Mouse (Mus musculus): ENCODE measurements at regions not wholly inside any gene's neighbourhood (a gene's known extent, or its start where the extent isn't known, plus 50 kb on each side); places are given as distances from the start of the nearest gene placed in this dataset.

- H3K4me1 ChIP-seq (ENCODE audit: control insufficient read depth in 1 of 2, insufficient read depth in 2 of 2, low read length in 2 of 2) = peaks cover 0 to 3% of the 10 kb centered on the region in 2 experiments; a peak in 2 of 4 replicates
- no peaks in the 10 kb centered on the region for H3K79me2 ChIP-seq (ENCODE audit: control insufficient read depth, insufficient read depth, low read length, poor library complexity)
- TF ChIP-seq ZC3H11A (IDR thresholded peaks at IDR 0.05; ENCODE audit: low read depth, low read length) = no peak
- TF ChIP-seq HCFC1 (IDR thresholded peaks at IDR 0.05; ENCODE audit: low read depth, low read length) = no peak
- no peak for TF ChIP-seq SIN3A (IDR thresholded peaks at IDR 0.05; ENCODE audit: low read length)
- TF ChIP-seq TAL1 (IDR thresholded peaks at IDR 0.05; ENCODE audit: low read length) = no peak
- TF ChIP-seq CTCF (IDR thresholded peaks at IDR 0.05 in 2 of 3, conservative IDR thresholded peaks at IDR 0.05 in 1 of 3; ENCODE audit: control insufficient read depth in 1 of 3, insufficient read depth in 1 of 3, low read depth in 2 of 3, low read length in 3 of 3, poor library complexity in 1 of 3, severe bottlenecking in 1 of 3) = no peak
- no peak for TF ChIP-seq MAX (IDR thresholded peaks at IDR 0.05; ENCODE audit: low read length)
- TF ChIP-seq E2F4 (IDR thresholded peaks at IDR 0.05; ENCODE audit: borderline replicate concordance, low read depth, low read length) = no peak
- no peak for TF ChIP-seq UBTF (IDR thresholded peaks at IDR 0.05; ENCODE audit: borderline replicate concordance, insufficient read depth, low read depth, low read length)
- no peak for TF ChIP-seq GATA1 (IDR thresholded peaks at IDR 0.05; ENCODE audit: low read depth, low read length)
- no peak overlapping the region for H3K4me3 ChIP-seq (ENCODE audit: control insufficient read depth in 1 of 2, insufficient read depth in 1 of 2, low read depth in 2 of 2, low read length in 2 of 2)
- no peaks in the 10 kb centered on the region for H3K27me3 ChIP-seq (ENCODE audit: control insufficient read depth in 1 of 2, insufficient read depth in 2 of 2, low read length in 2 of 2)
- H3K36me3 ChIP-seq (ENCODE audit: control insufficient read depth in 1 of 2, insufficient read depth in 2 of 2, low read length in 2 of 2) = no peaks in the 10 kb centered on the region
- H3K9ac ChIP-seq (ENCODE audit: control insufficient read depth, low read depth, low read length, poor library complexity, severe bottlenecking) = no peak overlapping the region
- no peaks in the 10 kb centered on the region for H3K9me3 ChIP-seq (replicated peaks; ENCODE audit: insufficient read depth, low read length)
- no peak overlapping the region for H3K27ac ChIP-seq (ENCODE audit: control insufficient read depth, low read depth, low read length)
- DNase-seq (ENCODE audit: low read depth, low spot score) = no peak
These were observed 337.5 kb upstream of the Trib2 start for GRCm38 (mm10) chr12:16154256-16154655.

GRCm38 (mm10) chr12:16152108-16152507 lies 335.4 kb upstream of the Trib2 start:
- Histone ChIP-seq H3K9me3 (replicated peaks; ENCODE audit: insufficient read depth, low read length) (no peaks in the 10 kb centered on the region), H3K4me3 (ENCODE audit: control insufficient read depth in 1 of 2, insufficient read depth in 1 of 2, low read depth in 2 of 2, low read length in 2 of 2) (no peak overlapping the region), H3K36me3 (ENCODE audit: control insufficient read depth in 1 of 2, insufficient read depth in 2 of 2, low read length in 2 of 2) (no peaks in the 10 kb centered on the region)

GRCm38 (mm10) chr12:16151170-16151702 lies 334.5 kb upstream of the Trib2 start:
- H3K9ac ChIP-seq (ENCODE audit: control insufficient read depth, low read depth, low read length, poor library complexity, severe bottlenecking) = no peak overlapping the region
- H3K9me3 ChIP-seq (replicated peaks; ENCODE audit: insufficient read depth, low read length) = no peaks in the 10 kb centered on the region
- TF ChIP-seq BHLHE40 (IDR thresholded peaks at IDR 0.05; ENCODE audit: borderline replicate concordance, low read depth, low read length) (no peak), POLR2AphosphoS2 (IDR thresholded peaks at IDR 0.05; ENCODE audit: low read length) (no peak), MEF2A (IDR thresholded peaks at IDR 0.05; ENCODE audit: extremely low read depth, insufficient replicate concordance, low read depth, low read length, poor library complexity, severe bottlenecking) (no peak), ZMIZ1 (IDR thresholded peaks at IDR 0.05; ENCODE audit: low read depth, low read length) (no peak), SIN3A (IDR thresholded peaks at IDR 0.05; ENCODE audit: low read length) (no peak)
- DNase-seq (ENCODE audit: low read depth, low spot score) = no peak
- H3K27ac ChIP-seq (ENCODE audit: control insufficient read depth, low read depth, low read length) = no peak overlapping the region
- H3K36me3 ChIP-seq (ENCODE audit: control insufficient read depth in 1 of 2, insufficient read depth in 2 of 2, low read length in 2 of 2) = peaks cover 0 to under 1% of the 10 kb centered on the region in 2 experiments; a peak in 1 of 4 replicates
- H3K4me1 ChIP-seq (ENCODE audit: control insufficient read depth in 1 of 2, insufficient read depth in 2 of 2, low read length in 2 of 2) = peaks cover under 1 to 2% of the 10 kb centered on the region in 2 experiments; a peak in 2 of 4 replicates
- no peaks in the 10 kb centered on the region for H3K79me2 ChIP-seq (ENCODE audit: control insufficient read depth, insufficient read depth, low read length, poor library complexity)
- no peaks in the 10 kb centered on the region for H3K27me3 ChIP-seq (ENCODE audit: control insufficient read depth in 1 of 2, insufficient read depth in 2 of 2, low read length in 2 of 2)
- no peak overlapping the region for H3K4me3 ChIP-seq (ENCODE audit: control insufficient read depth in 1 of 2, insufficient read depth in 1 of 2, low read depth in 2 of 2, low read length in 2 of 2)

More at GRCm38 (mm10) chr12:16152108-16152507, 335.4 kb upstream of the Trib2 start:
- peak; percentile 39 for DNase-seq (ENCODE audit: low read depth, low spot score)
- Histone ChIP-seq H3K27ac (ENCODE audit: control insufficient read depth, low read depth, low read length) (no peak overlapping the region), H3K27me3 (ENCODE audit: control insufficient read depth in 1 of 2, insufficient read depth in 2 of 2, low read length in 2 of 2) (no peaks in the 10 kb centered on the region), H3K9ac (ENCODE audit: control insufficient read depth, low read depth, low read length, poor library complexity, severe bottlenecking) (no peak overlapping the region), H3K4me1 (ENCODE audit: control insufficient read depth in 1 of 2, insufficient read depth in 2 of 2, low read length in 2 of 2) (no peaks in the 10 kb centered on the region), H3K79me2 (ENCODE audit: control insufficient read depth, insufficient read depth, low read length, poor library complexity) (no peaks in the 10 kb centered on the region)
- TF ChIP-seq RAD21 (IDR thresholded peaks at IDR 0.05; ENCODE audit: low read depth, low read length) = no peak
- no peak for TF ChIP-seq CHD2 (IDR thresholded peaks at IDR 0.05; ENCODE audit: low read length)
- TF ChIP-seq ZKSCAN1 (IDR thresholded peaks at IDR 0.05; ENCODE audit: low read depth, low read length) = no peak
- no peak for TF ChIP-seq ZNF384 (IDR thresholded peaks at IDR 0.05; ENCODE audit: low read depth, low read length)
- TF ChIP-seq EP300 (IDR thresholded peaks at IDR 0.05; ENCODE audit: low read depth in 1 of 2, low read length in 2 of 2) = no peak
- no peak for TF ChIP-seq UBTF (IDR thresholded peaks at IDR 0.05; ENCODE audit: borderline replicate concordance, insufficient read depth, low read depth, low read length)
- no peak for TF ChIP-seq SIN3A (IDR thresholded peaks at IDR 0.05; ENCODE audit: low read length)
- TF ChIP-seq MAZ (IDR thresholded peaks at IDR 0.05; ENCODE audit: low read depth, low read length) = no peak
- no peak for TF ChIP-seq HCFC1 (IDR thresholded peaks at IDR 0.05; ENCODE audit: low read depth, low read length)
- TF ChIP-seq ETS1 (IDR thresholded peaks at IDR 0.05; ENCODE audit: low read depth, low read length) = no peak
- TF ChIP-seq MYB (IDR thresholded peaks at IDR 0.05; ENCODE audit: low read depth, low read length) = no peak
- no peak for TF ChIP-seq BHLHE40 (IDR thresholded peaks at IDR 0.05; ENCODE audit: borderline replicate concordance, low read depth, low read length)

Measured in MEL (cell line).